Mouse (Mus musculus) forebrain, embryonic 11.5 days (tissue): ENCODE data around the gene Tmem168. TPM values are rescaled to one million over a fixed set of nuclear protein-coding genes. Genes with fewer than 3 reads are reported as not detected.

Experiments
- ATAC-seq: fragments of 200-750 bp; cut with Nextera tagmentation; replicated peaks from 2 replicates; pipeline ENCODE4 v1.8.0; 2017; ENCODE audit warnings: moderate TSS enrichment; ENCODE audit not compliant: low FRiP score
- DNase-seq: peaks from one replicate; pipeline ENCODE4 v3.0.0-alpha.2; 2017; ENCODE audit warnings: low spot score
- H3K27ac ChIP-seq: fragments of 300-500 bp; sonication (generic); 2 replicates; pipeline ENCODE4 v1.5.1; 2014; ENCODE audit warnings: low read depth, low read length
- H3K27me3 ChIP-seq: fragments of 300-500 bp; sonication (generic); 2 replicates; pipeline ENCODE4 v1.6.1; 2014; ENCODE audit warnings: mild to moderate bottlenecking, low read length, mixed read lengths; ENCODE audit not compliant: control insufficient read depth, insufficient read depth
- H3K36me3 ChIP-seq: fragments of 300-500 bp; sonication (generic); 2 replicates; pipeline ENCODE4 v1.6.1; 2014; ENCODE audit warnings: mild to moderate bottlenecking, low read length, moderate library complexity, mixed read lengths; ENCODE audit not compliant: control insufficient read depth, insufficient read depth
- H3K4me1 ChIP-seq: fragments of 300-500 bp; sonication (generic); replicated peaks from 2 replicates; pipeline ENCODE4 v1.6.1; 2014; ENCODE audit warnings: low read length, mixed read lengths; ENCODE audit not compliant: control insufficient read depth, insufficient read depth
- H3K4me2 ChIP-seq: fragments of 300-500 bp; sonication (generic); 2 replicates; pipeline ENCODE4 v1.6.1; 2014; ENCODE audit warnings: low read depth, mild to moderate bottlenecking, low read length, moderate library complexity, mixed read lengths; ENCODE audit not compliant: severe bottlenecking
- H3K4me3 ChIP-seq: fragments of 300-500 bp; sonication (generic); 2 replicates; pipeline ENCODE4 v1.5.1; 2014; ENCODE audit warnings: low read depth, low read length
- H3K9ac ChIP-seq: fragments of 300-500 bp; sonication (generic); 2 replicates; pipeline ENCODE4 v1.6.1; 2014; ENCODE audit warnings: low read length
- H3K9me3 ChIP-seq: fragments of 300-500 bp; sonication (generic); 2 replicates; pipeline ENCODE4 v1.6.1; 2016; ENCODE audit warnings: low read length, mixed read lengths; ENCODE audit not compliant: control insufficient read depth
- WGBS: fragments of 180-500 bp; shearing (Covaris S2); extraction: QIAGEN DNeasy Blood & Tissue Kit; methylation state at CpG from one replicate; pipeline ENCODE4 v1.1.7; 2014; 5-methylcytosine and 5-hydroxymethylcytosine counted together
- polyA plus RNA-seq: library from polyadenylated mRNA; unstranded; fragments of >200 nt; fragmentation: Nextera tagmentation; extraction: Ambion mirVana; gene quantifications from 2 replicates; pipeline ENCODE4 v1.2.1, GENCODE M21; 2014

The Tmem168 gene
- polyA plus RNA-seq, 1 experiment from 2014 or later: 34.1 TPM

DNA sequence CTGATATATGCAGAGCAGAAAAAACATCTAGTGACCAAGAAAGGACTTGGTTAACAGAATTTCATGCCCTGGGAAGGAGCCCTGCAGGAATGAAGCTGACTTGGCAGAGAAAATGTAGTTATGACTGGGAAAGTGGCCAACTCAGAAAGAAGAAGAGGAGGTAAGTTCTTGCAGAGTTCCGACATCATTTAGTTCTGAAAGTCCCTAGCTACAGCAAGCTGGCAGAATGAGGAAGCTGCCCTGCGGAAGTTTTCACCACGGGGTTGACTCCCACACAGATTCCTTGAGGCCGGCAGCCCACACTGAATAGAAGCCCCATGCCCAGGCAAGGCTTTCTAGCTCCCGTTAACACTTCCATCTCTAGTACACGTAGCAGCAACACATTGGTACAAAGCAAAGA lies 6.3 kb downstream of the Tmem168 start:
- 88% methylated on average over 6 of the region's 6 CpGs for WGBS

DNA sequence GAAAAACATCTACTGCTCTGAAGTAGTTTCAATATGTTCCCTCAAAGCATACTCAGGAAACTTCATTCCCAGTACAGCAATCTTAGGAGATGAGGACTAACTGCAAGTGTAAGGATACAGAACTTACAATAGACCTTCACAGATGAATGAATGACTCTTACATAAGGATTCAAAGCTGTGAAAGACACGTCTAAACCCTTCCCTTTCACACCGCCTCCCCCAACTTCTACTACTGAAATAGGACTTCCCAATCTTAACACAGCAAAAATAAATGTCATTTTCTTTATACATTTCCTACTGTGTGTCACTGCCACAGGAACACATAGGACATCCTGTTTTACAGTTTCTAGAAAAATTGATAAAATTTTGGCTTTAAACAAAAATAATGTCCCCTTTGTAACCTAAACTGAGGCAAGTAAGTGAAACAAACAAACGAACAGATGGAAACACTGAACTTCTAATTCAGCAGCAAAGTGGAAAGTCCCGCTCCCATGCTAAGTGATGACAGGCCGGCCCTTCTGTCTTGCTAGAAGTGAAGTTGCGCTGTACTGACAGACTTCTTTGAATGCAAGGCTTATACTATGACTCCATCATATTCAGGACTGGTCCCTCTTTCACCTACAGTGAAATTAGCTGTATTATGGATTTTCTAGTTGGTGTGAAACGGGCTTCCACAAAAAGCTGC lies 9.5 kb downstream of the Tmem168 start:
- Histone ChIP-seq H3K27ac (no peak overlapping the region), H3K4me3 (no peak overlapping the region), H3K4me2 (no peak overlapping the region), H3K27me3 (no peaks in the 10 kb centered on the region), H3K9me3 (no peaks in the 10 kb centered on the region), H3K36me3 (no peaks in the 10 kb centered on the region; the same call in 1 of the 2 replicates), H3K4me1 (no peaks in the 10 kb centered on the region), H3K9ac (no peak overlapping the region)
- 80% methylated on average over 7 of the region's 7 CpGs for WGBS
- DNase-seq (no peak), ATAC-seq (no peak)

More for the DNA sequence above, 6.3 kb downstream of the Tmem168 start:
- ATAC-seq (no peak), DNase-seq (no peak)
- no peaks in the 10 kb centered on the region for H3K4me1 ChIP-seq
- H3K36me3 ChIP-seq: no peaks in the 10 kb centered on the region; the same call in 1 of the 2 replicates
- H3K27ac ChIP-seq: no peak overlapping the region
- H3K27me3 ChIP-seq: no peaks in the 10 kb centered on the region
- H3K9ac ChIP-seq: no peak overlapping the region
- H3K4me3 ChIP-seq: no peak overlapping the region
- H3K4me2 ChIP-seq: no peak overlapping the region
- H3K9me3 ChIP-seq: no peaks in the 10 kb centered on the region

DNA sequence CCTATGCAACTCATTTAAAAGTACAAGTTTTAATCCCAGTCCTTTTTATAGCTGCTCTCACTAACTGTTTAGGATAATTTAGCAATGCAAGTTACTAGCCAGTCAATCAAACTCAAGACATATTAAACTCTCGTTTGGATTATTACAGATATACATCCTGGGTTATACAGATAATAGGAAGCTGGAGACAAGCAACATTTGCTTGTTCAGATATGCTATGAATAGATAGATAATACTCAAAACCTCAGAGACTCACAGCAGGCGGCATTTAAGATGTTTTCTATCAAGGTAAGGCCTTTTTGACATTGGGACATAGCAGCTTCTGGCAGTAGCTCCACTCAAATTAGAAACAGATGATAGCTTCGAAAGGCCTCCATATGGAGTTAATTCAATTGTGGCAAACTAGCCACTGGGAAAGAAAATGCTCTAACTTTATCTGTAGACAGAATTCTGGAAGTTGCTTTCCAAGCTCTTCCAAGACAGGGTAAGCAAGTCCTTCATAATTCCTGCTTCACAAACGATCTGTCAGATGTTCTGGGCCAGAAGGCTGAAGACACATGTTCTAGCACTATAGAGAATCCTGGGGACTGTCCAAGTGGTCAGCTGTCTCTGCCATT lies 15.1 kb downstream of the Tmem168 start:
- Histone ChIP-seq H3K4me2 (no peak overlapping the region), H3K36me3 (peaks cover 3% of the 10 kb centered on the region; the same call in 1 of the 2 replicates), H3K27me3 (no peaks in the 10 kb centered on the region), H3K9me3 (no peaks in the 10 kb centered on the region), H3K27ac (no peak overlapping the region), H3K4me1 (no peaks in the 10 kb centered on the region), H3K9ac (no peak overlapping the region), H3K4me3 (no peak overlapping the region)
- ATAC-seq: no peak
- 72% methylated on average over 4 of the region's 4 CpGs for WGBS
- DNase-seq: no peak

DNA sequence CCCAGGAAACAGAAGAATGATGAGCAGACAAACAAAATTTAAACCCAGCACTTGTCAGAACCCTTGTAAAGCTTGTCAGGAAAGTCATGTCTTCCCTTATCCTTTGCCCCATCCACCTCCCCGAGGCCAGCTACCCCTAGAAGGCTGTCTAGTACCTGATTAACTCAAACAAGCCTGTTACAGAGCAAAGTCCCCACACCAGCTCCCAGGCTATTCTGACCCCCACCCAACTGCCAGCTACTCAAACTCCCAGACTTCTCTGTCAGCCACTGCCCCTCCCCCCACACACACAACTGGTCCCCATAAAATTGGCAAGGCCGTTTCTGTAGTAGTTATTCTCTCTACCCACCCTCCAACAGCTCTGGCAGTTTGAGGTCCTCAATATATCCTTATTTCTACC lies 21.3 kb downstream of the Tmem168 start:
- peaks cover 6% of the 10 kb centered on the region; the same call in 1 of the 2 replicates for H3K36me3 ChIP-seq
- 70% methylated on average over 2 of the region's 2 CpGs for WGBS
- H3K4me1 ChIP-seq: no peaks in the 10 kb centered on the region
- no peaks in the 10 kb centered on the region for H3K9me3 ChIP-seq
- H3K4me3 ChIP-seq: no peak overlapping the region
- no peak for ATAC-seq
- DNase-seq: no peak
- H3K27me3 ChIP-seq: no peaks in the 10 kb centered on the region
- no peak overlapping the region for H3K4me2 ChIP-seq
- H3K9ac ChIP-seq: no peak overlapping the region
- H3K27ac ChIP-seq: no peak overlapping the region

DNA sequence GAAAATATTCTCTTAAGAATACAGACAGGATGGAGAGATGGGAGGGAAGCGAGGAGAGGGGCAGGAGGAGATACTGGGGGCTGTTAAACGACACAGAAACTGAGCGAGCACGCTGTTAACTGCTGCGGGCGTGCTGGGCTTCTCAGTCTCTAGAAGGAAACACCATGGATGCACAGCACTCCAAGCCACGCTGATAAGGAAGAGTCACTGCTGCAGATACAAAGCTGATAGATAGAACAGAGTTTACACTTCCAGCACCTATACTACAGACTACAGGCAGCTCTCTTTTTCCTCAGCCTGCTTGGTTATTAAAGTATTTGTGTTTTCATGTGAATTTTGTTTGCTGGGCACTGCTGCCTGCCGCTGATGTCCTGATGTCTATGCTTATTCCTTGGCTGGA lies 21.7 kb downstream of the Tmem168 start:
- no peak for DNase-seq
- peaks cover 5% of the 10 kb centered on the region; the same call in 1 of the 2 replicates for H3K36me3 ChIP-seq
- no peak overlapping the region for H3K4me3 ChIP-seq
- no peaks in the 10 kb centered on the region for H3K27me3 ChIP-seq
- H3K4me2 ChIP-seq: no peak overlapping the region
- no peaks in the 10 kb centered on the region for H3K4me1 ChIP-seq
- H3K9ac ChIP-seq: no peak overlapping the region
- H3K9me3 ChIP-seq: no peaks in the 10 kb centered on the region
- 89% methylated on average over 8 of the region's 8 CpGs for WGBS
- no peak for ATAC-seq
- H3K27ac ChIP-seq: no peak overlapping the region

DNA sequence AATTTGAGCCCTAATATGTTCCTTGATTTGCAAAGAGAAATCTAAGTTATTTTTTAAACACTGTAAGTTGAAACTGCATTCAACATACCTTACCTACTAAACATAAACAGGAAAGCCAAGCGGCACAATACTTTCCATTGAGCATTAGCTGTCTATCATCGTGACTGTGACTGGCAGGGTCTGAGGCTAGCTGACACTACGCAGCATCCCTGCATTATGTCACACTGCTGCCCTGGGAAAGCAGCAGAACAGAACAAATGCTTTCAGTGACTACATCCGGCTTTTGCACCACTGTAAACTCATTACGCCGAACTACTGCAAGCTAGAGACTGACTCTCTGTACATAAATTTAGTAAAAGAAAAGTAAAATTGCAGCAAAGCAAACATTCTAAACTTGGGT lies 23.1 kb downstream of the Tmem168 start:
- no peak overlapping the region for H3K9ac ChIP-seq
- DNase-seq (no peak), ATAC-seq (no peak)
- H3K27ac ChIP-seq: no peak overlapping the region
- H3K9me3 ChIP-seq: no peaks in the 10 kb centered on the region
- H3K4me1 ChIP-seq: no peaks in the 10 kb centered on the region
- H3K4me2 ChIP-seq: no peak overlapping the region
- no peaks in the 10 kb centered on the region for H3K27me3 ChIP-seq
- no peak overlapping the region for H3K4me3 ChIP-seq
- WGBS: 89% methylated on average over 6 of the region's 6 CpGs
- peaks cover 3% of the 10 kb centered on the region; the same call in 1 of the 2 replicates for H3K36me3 ChIP-seq

DNA sequence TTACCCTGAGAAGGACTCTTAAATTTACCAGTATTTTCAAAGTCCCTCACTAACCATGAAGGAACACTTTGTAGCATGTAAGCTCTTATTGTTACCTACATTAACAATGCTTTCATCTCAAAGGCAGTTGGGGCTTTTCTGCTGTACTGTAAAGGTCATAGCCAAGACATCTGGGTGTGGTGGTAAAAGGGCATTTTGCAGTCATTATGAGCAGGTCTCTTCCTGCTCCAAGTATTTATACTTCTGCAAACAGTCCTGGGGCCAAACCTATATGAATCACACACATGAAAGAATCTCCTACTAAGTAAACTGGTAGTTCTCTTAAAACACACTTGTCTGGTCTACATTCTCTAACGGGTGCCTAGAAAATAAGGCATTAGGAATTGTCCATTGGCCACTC lies 25.8 kb downstream of the Tmem168 start:
- H3K9ac ChIP-seq: no peak overlapping the region
- no peaks in the 10 kb centered on the region for H3K27me3 ChIP-seq
- WGBS: 97% methylated on average over 1 of the region's 1 CpGs
- H3K4me1 ChIP-seq: no peaks in the 10 kb centered on the region
- peaks cover 3% of the 10 kb centered on the region; the same call in 1 of the 2 replicates for H3K36me3 ChIP-seq
- ATAC-seq (no peak), DNase-seq (no peak)
- H3K9me3 ChIP-seq: no peaks in the 10 kb centered on the region
- no peak overlapping the region for H3K4me2 ChIP-seq
- H3K27ac ChIP-seq: no peak overlapping the region
- no peak overlapping the region for H3K4me3 ChIP-seq

DNA sequence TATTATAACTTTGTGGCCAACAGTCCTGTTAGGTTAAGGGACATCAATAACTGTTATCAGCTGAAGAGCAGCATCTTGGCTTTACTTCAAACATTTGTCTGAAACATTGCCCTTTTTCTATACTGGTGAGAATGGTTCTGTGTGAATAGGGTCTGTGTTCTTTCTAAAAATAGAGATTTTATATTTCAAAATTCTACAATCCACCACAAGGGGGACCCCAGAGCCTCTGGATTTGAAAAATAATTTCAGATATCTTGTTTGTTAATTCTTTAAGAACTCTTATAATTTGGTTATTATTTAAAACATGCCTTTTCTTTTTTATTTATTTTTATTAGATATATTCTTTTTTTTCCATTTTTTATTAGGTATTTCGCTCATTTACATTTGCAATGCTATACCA lies 42.2 kb downstream of the Tmem168 start:
- H3K9ac ChIP-seq: no peak overlapping the region
- no peaks in the 10 kb centered on the region for H3K36me3 ChIP-seq
- WGBS: 89% methylated on average over 1 of the region's 1 CpGs
- H3K4me1 ChIP-seq: no peaks in the 10 kb centered on the region
- no peak for DNase-seq
- no peak overlapping the region for H3K4me3 ChIP-seq
- no peak overlapping the region for H3K27ac ChIP-seq
- no peaks in the 10 kb centered on the region for H3K9me3 ChIP-seq
- no peaks in the 10 kb centered on the region for H3K27me3 ChIP-seq
- no peak for ATAC-seq
- no peak overlapping the region for H3K4me2 ChIP-seq

DNA sequence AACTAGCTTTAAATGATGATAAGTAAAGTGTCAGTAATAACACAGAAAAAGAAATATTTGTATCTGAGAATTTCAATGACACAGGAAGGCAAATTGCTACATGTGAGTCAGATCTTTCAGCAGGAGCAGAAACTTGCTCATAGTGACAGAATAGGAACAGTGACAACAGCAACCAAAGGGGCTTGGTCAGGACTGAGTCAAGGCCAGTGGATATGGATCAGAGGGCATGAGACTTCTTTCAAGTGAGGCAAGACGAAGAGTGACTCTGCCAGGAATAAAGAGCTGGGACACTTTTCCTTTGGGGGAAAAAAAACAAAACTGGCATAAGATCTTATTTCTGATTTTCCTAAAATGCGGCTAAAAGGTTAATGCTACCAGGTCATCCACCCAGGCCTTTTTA lies 52.6 kb downstream of the Tmem168 start:
- H3K36me3 ChIP-seq: no peaks in the 10 kb centered on the region
- ATAC-seq (no peak), DNase-seq (no peak)
- no peaks in the 10 kb centered on the region for H3K4me1 ChIP-seq
- H3K4me3 ChIP-seq: no peak overlapping the region
- H3K9ac ChIP-seq: no peak overlapping the region
- no peaks in the 10 kb centered on the region for H3K9me3 ChIP-seq
- 79% methylated on average over 2 of the region's 2 CpGs for WGBS
- no peak overlapping the region for H3K27ac ChIP-seq
- H3K4me2 ChIP-seq: no peak overlapping the region
- H3K27me3 ChIP-seq: no peaks in the 10 kb centered on the region
